Mouse (Mus musculus): ENCODE data around the gene Tcam1.
"Not testable (repeated sequence)": the region's sequence is repeated elsewhere in the genome, so short reads cannot be mapped to it uniquely, and the experiment has no call there.

DNA sequence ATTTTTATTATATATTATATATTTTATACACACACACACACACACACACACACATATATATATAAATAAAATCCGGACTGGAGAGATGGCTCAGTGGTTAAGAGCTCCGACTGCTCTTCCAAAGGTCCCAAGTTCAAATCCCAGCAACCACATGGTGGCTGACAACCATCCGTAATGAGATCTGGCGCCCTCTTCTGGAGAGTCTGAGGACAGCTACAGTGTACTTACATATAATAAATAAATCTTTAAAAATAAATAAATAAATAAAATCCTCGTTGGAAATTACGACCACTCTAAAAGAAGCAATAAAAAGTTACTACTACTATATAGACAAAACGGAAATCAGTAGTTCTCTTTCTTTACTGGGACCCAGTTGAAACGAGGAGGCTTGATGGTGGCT lies 42.5 kb upstream of the Tcam1 start:
- not testable (repeated sequence) for TF ChIP-seq CHD2 (IDR thresholded peaks at IDR 0.05; ENCODE audit: low read depth, low read length); ZC3H11A (IDR thresholded peaks at IDR 0.05; ENCODE audit: borderline replicate concordance, low read depth, low read length); MAFK (IDR thresholded peaks at IDR 0.05; ENCODE audit: insufficient read depth, low read depth, low read length)

Measured in ES-E14 (cell line).